Mouse (Mus musculus) lung, postnatal 0 days (tissue): ENCODE data around the gene Gm26661.

Source experiments
- CTCF ChIP-seq: IDR thresholded peaks from 2 replicates; pipeline ENCODE4 v1.5.1; 2016; ENCODE audit warnings: antibody characterized with exemption, mild to moderate bottlenecking
- EP300 ChIP-seq: IDR thresholded peaks from 2 replicates; pipeline ENCODE4 v1.6.1; 2016; ENCODE audit warnings: antibody characterized with exemption, mild to moderate bottlenecking, control low read depth

- TF ChIP-seq CTCF (no peak), EP300 (no peak)
Observed at GRCm38 (mm10) chr14:7749764-7750089, 41.7 kb upstream of the Gm26661 start.
